1 mouse cellular context compared by ENCODE assay signal in the genomic region with DNA sequence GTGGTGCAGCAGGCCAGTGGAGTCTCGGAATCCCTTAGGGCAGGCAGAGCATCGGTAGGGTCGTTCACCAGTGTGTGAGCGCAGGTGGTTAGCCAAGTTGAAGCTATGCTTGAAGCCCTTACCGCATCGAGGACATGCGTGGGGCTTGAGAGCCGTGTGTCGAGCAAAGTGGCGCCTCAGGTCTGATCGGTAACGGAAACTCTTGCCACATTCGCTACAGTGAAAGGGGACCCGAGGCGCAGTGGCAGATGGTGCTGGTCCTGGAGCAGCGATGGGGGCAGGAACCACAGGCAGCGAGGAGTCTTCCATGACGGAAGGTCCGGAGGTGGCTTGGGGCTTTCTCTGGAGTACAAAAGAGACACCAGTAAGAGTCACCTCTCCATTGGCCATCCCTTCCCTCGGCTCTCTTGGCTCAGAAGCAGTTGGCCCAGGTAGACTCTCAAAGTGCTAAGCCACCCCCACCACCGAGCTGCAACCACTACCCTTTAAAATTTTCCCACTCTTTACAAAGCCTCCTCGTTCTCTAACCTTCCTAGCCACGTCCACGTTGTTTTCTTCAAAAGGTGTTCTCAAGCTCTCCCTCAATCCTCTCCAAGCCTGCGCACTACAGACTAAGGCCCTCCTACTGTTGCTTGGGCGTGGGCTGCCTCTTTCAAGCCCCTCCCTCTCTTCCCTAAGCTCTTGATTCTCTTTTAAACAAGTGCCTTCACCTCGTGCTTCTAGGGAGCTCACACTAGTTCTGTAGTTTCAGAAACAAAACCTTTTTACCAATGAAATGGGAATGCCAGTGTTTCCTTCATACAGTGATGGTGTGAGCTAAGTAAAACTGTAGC.
TF ChIP-seq lines count a peak whose summit lies in the region.

No protein-coding gene starts in this region.

TF ChIP-seq in ES-E14, 5 proteins besides CTCF, POLR2A, EP300 and RAD21:
- TF ChIP-seq MAFK (IDR thresholded peaks at IDR 0.05; ENCODE audit: insufficient read depth, low read depth, low read length) (no peak), ZC3H11A (IDR thresholded peaks at IDR 0.05; ENCODE audit: borderline replicate concordance, low read depth, low read length) (no peak), ZNF384 (IDR thresholded peaks at IDR 0.05; ENCODE audit: low read depth, low read length) (no peak), HCFC1 (IDR thresholded peaks at IDR 0.05; ENCODE audit: borderline replicate concordance, insufficient read depth, low read length) (no peak; the same call in 1 of the 2 replicates), CHD2 (IDR thresholded peaks at IDR 0.05; ENCODE audit: low read depth, low read length) (no peak)
